Mouse (Mus musculus): ENCODE measurements around the gene Prdx2.

- TF ChIP-seq GATA1 (IDR thresholded peaks at IDR 0.05; ENCODE audit: borderline replicate concordance, low read length): no peak
- TF ChIP-seq FLI1 (IDR thresholded peaks at IDR 0.05; ENCODE audit: low read length): no peak
Observed at GRCm38 (mm10) chr8:84982499-84983011, 13.2 kb downstream of the Prdx2 start.

All from megakaryocyte, embryonic 14.5 days (primary cell).